Mouse (Mus musculus) kidney, adult 2 months (tissue): ENCODE data around the gene Gm45261. TPM values are rescaled to one million over a fixed set of nuclear protein-coding genes. Genes with fewer than 3 reads are reported as not detected.

Source experiments
- DNase-seq: peaks from one replicate; pipeline ENCODE4 v3.0.0; 2021
- H3K27ac ChIP-seq: fragments of 200-500 bp; 2 replicates; pipeline ENCODE4 v1.5.1; 2012; ENCODE audit warnings: low read depth, low read length, control low read depth, inconsistent platforms; ENCODE audit not compliant: insufficient read depth
- H3K27me3 ChIP-seq: fragments of 200-500 bp; replicated peaks from 2 replicates; pipeline ENCODE4 v1.6.1; 2012; ENCODE audit warnings: mild to moderate bottlenecking, moderate library complexity, low read length, inconsistent platforms; ENCODE audit not compliant: control insufficient read depth, insufficient read depth
- H3K36me3 ChIP-seq: fragments of 200-500 bp; 2 replicates; pipeline ENCODE4 v1.6.1; 2012; ENCODE audit warnings: mild to moderate bottlenecking, moderate library complexity, low read length, inconsistent platforms; ENCODE audit not compliant: control insufficient read depth, insufficient read depth
- H3K4me1 ChIP-seq: fragments of 200-500 bp; 2 replicates; pipeline ENCODE4 v1.6.1; 2011; ENCODE audit warnings: low read length; ENCODE audit not compliant: control insufficient read depth, insufficient read depth
- H3K4me3 ChIP-seq: fragments of 200-500 bp; 2 replicates; pipeline ENCODE4 v1.5.1; 2011; ENCODE audit warnings: mild to moderate bottlenecking, low read depth, low read length, control low read depth; ENCODE audit not compliant: insufficient read depth
- CTCF ChIP-seq: fragments of 200-500 bp; conservative IDR thresholded peaks from 2 replicates; pipeline ENCODE4 v1.5.1; 2011; ENCODE audit warnings: low read depth, mild to moderate bottlenecking, control low read depth, low read length, moderate library complexity, mixed read lengths; ENCODE audit not compliant: insufficient read depth, insufficient read length
- POLR2A ChIP-seq: fragments of 200-500 bp; IDR thresholded peaks from one replicate; pipeline ENCODE4 v1.6.1; 2011; ENCODE audit warnings: low read depth, low read length, control low read depth
- WGBS: fragments of 180-500 bp; shearing (Covaris S2); methylation state at CpG from one replicate; pipeline ENCODE4 v1.1.7; 2018; 5-methylcytosine and 5-hydroxymethylcytosine counted together
- polyA plus RNA-seq: library from polyadenylated mRNA; depleted of rRNA; stranded (reverse); fragments of >200 nt; gene quantifications from 2 replicates; pipeline ENCODE4 v1.2.3, GENCODE M21; 2012; rRNA removed

Gene Gm45261
- polyA plus RNA-seq, 1 experiment = not detected

GRCm38 (mm10) chr1:80412521-80412920, 48.7 kb downstream of the Gm45261 start:
- Histone ChIP-seq H3K36me3 (no peaks in the 10 kb centered on the region), H3K4me1 (no peaks in the 10 kb centered on the region), H3K4me3 (no peak overlapping the region), H3K27ac (no peak overlapping the region), H3K27me3 (no peaks in the 10 kb centered on the region)
- DNase-seq = no peak
- TF ChIP-seq CTCF = no peak
- no peak for TF ChIP-seq POLR2A
- WGBS = 85% methylated on average over 2 of the region's 2 CpGs

GRCm38 (mm10) chr1:80410229-80410973, 50.8 kb downstream of the Gm45261 start:
- TF ChIP-seq CTCF (no peak), POLR2A (no peak)
- H3K4me3 ChIP-seq = no peak overlapping the region
- DNase-seq = no peak
- no peak overlapping the region for H3K27ac ChIP-seq
- H3K27me3 ChIP-seq = no peaks in the 10 kb centered on the region
- no peaks in the 10 kb centered on the region for H3K36me3 ChIP-seq
- H3K4me1 ChIP-seq = no peaks in the 10 kb centered on the region

- DNase-seq = no peak
- Histone ChIP-seq H3K27me3 (no peaks in the 10 kb centered on the region), H3K4me1 (no peaks in the 10 kb centered on the region), H3K36me3 (no peaks in the 10 kb centered on the region), H3K4me3 (no peak overlapping the region), H3K27ac (no peak overlapping the region)
- TF ChIP-seq POLR2A (no peak), CTCF (no peak)
- WGBS = 45% methylated on average over 6 of the region's 6 CpGs
Observed at GRCm38 (mm10) chr1:80409467-80410105, 51.7 kb downstream of the Gm45261 start.

GRCm38 (mm10) chr1:80408586-80408985, 52.7 kb downstream of the Gm45261 start:
- no peaks in the 10 kb centered on the region for H3K36me3 ChIP-seq
- no peaks in the 10 kb centered on the region for H3K4me1 ChIP-seq
- no peak overlapping the region for H3K27ac ChIP-seq
- no peak overlapping the region for H3K4me3 ChIP-seq
- H3K27me3 ChIP-seq = no peaks in the 10 kb centered on the region
- 3% methylated on average over 3 of the region's 3 CpGs for WGBS
- peak; percentile 86 for DNase-seq
- TF ChIP-seq POLR2A (no peak), CTCF (peak; percentile 73)

GRCm38 (mm10) chr1:80404196-80404595, 57.1 kb downstream of the Gm45261 start:
- Histone ChIP-seq H3K36me3 (no peaks in the 10 kb centered on the region), H3K27me3 (no peaks in the 10 kb centered on the region), H3K4me3 (no peak overlapping the region), H3K27ac (no peak overlapping the region), H3K4me1 (no peaks in the 10 kb centered on the region)
- no peak for DNase-seq
- TF ChIP-seq POLR2A (no peak), CTCF (no peak)
- WGBS = 87% methylated on average over 3 of the region's 3 CpGs

GRCm38 (mm10) chr1:80403366-80403893, 57.8 kb downstream of the Gm45261 start:
- Histone ChIP-seq H3K4me1 (no peaks in the 10 kb centered on the region), H3K27me3 (no peaks in the 10 kb centered on the region), H3K36me3 (no peaks in the 10 kb centered on the region), H3K4me3 (no peak overlapping the region), H3K27ac (no peak overlapping the region)
- WGBS = 93% methylated on average over 3 of the region's 3 CpGs
- no peak for TF ChIP-seq POLR2A
- no peak for DNase-seq

- Histone ChIP-seq H3K4me1 (no peaks in the 10 kb centered on the region), H3K36me3 (no peaks in the 10 kb centered on the region), H3K27ac (no peak overlapping the region), H3K4me3 (no peak overlapping the region), H3K27me3 (no peaks in the 10 kb centered on the region)
- TF ChIP-seq POLR2A = no peak
- no peak for TF ChIP-seq CTCF
- 95% methylated on average over 1 of the region's 1 CpGs for WGBS
- DNase-seq = no peak
Observed at GRCm38 (mm10) chr1:80401961-80402360, 59.3 kb downstream of the Gm45261 start.

Other genes with a start within 250 kb of the Gm45261 start
- 0.08 TPM in 1 of 2 replicates, not detected in the other for gene Fam124b, start 243.0 kb downstream of the Gm45261 start, polyA plus RNA-seq
- 15.8 and 23.9 TPM in 2 replicates for gene Cul3, start 121.0 kb downstream of the Gm45261 start, polyA plus RNA-seq